Mouse (Mus musculus) thymus, postnatal 14 days (tissue): Measurements from ENCODE around the gene Tapbp.
A peak's percentile ranks its signal among the peaks of the same experiment; 100 is the strongest.
"Not testable (repeated sequence)": the region's sequence is repeated elsewhere in the genome, so short reads cannot be mapped to it uniquely, and the experiment has no call there.

Experiments used
- DNase-seq: peaks from one replicate; pipeline ENCODE4 v3.0.0; 2021

The Tapbp gene

GRCm38 (mm10) chr17:33948090-33948904, 32.6 kb downstream of the Tapbp start:
- DNase-seq = no peak

DNA sequence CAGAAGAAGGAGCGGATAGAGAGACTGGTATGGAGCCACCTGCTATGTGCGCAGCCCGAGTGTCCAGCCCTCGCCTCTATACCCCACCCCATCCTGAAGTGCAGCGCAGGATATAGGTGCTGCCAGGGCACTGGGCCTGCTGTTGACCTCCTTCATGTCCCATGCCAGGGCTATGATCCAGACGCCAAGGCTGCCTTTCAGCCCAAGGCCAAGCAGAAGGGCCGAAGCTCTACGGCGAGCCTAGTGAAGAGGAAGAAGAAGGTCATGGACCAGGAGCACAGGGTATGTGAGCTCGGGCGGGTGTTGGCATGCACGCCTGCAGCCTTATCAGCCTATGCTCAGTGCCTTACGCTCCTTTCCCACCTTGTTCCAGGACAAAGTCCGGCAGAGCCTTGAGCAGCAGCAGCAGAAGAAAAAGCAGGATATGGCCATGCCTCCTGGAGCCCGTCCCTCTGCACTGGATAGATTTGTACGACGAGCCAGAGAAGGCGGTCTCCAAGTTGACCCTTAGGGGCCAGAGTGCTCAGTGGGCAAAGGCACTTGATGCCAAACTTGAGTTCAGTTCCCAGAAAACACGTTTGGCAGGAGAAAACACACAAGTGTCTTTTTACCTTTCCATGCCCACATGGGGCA, 33.3 kb downstream of the Tapbp start:
- DNase-seq = no peak

DNA sequence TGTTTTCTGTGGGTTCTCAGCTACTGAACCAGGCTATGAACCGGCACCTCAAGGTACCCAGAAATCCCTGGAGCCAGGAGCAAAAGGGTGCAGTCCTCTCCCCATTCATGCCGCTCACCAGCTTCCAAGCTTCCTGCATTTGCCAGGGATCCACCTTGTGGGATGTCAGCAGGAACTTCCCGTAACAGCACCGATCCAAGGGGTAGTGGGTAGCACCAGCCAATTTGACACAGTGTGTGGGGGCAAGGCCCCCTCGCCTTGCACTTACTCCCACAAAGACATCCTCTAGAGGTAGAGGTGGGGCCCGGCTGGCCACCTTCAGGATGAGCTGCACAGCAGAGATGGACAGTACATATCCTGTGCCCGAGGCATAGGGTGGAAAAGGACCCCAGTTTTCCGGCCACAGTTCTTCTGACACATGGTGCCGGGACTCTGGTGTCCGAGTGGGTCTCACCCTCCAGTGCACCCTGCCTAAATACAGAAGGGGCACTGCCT, 34.5 kb downstream of the Tapbp start:
- no peak for DNase-seq

- peak; percentile 85 for DNase-seq
Observed at GRCm38 (mm10) chr17:33951021-33951946, 35.6 kb downstream of the Tapbp start, which contains the start of gene B3galt4. TSS of gene B3galt4 (minus strand) at chr17:33951488.

GRCm38 (mm10) chr17:33952015-33952414, 36.3 kb downstream of the Tapbp start:
- not testable (repeated sequence) for DNase-seq

DNA sequence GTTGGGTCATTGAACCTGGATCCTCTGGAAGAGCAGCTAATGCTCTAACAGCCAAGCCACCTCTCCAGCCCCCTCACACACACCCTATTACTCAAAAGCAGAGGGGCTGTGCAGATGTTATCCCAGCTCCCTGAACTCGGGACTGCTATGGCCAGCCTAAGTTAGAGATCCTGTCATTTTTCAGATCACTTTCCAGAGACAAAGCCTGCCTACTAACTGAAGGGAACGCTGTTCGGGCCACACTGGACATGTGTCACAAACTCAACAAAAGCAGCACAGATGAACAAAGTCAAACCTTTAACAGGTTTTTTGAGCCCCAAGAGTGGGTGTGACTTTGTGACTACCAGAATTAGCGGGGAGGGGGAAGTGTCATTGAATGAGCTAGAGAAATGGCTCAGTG, 37.2 kb downstream of the Tapbp start:
- no peak for DNase-seq

DNA sequence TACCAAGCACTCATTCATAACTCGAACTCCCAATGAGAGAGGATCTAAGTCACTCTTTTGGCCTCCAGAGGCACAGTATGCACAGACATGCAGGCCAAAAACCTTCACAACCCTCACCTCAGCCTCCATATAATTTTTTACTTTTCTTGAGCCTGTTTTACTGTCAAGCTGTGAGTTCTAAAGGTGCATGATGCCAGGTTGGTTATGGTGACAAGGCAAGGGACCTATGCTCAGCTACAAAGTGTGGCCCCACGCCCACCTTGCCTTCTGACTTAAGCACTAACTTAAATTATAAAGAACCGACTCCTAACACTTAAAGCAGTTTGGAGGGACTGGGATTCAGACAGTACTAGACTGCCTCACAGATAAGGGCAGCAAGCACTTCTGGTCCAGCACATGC, 37.6 kb downstream of the Tapbp start:
- DNase-seq = no peak

- DNase-seq = no peak
Observed at GRCm38 (mm10) chr17:33953961-33954565, 38.4 kb downstream of the Tapbp start.

DNA sequence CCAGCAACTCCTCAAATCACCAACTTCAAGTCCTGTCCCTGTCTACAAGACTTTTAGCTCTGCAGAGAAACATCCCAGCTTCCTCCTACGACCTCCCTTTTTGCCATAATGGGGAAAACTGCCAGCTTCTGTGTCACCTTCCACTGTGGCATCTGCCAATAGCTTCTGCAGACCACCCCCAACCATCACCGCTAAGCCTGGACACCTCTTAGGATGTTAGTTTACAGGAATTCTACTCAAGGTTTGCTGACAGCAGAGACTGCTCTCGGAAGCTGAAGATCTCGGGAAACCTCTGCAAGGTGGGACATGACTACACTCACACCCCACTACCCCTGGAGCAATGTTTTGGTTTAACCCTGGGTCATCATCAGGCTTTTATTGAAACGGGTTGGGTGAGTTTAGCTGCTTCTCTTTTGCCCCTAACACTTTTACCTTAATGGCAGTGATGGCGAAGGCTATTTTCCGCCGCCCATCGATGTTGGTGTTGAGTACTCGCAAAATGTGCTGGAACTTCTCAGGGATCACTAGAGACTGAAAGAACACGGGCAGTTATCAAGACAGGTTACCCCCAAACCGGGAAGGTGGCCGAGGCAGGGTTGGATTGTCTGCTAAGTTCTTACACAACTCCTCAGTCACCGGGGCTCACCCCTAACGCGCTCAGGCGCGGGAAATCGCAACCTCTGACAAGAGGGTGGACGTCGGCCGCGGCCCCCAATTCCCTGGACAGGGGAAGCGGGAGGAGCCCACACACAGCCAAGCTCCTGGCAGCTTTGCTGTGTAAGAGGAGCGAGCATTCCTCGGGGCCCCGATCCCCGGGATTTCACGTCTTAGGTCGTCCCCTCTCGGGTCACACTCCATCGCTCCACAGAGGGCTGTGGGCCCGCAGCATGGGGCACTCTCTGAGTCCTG, 39.2 kb downstream of the Tapbp start:
- no peak for DNase-seq

DNA sequence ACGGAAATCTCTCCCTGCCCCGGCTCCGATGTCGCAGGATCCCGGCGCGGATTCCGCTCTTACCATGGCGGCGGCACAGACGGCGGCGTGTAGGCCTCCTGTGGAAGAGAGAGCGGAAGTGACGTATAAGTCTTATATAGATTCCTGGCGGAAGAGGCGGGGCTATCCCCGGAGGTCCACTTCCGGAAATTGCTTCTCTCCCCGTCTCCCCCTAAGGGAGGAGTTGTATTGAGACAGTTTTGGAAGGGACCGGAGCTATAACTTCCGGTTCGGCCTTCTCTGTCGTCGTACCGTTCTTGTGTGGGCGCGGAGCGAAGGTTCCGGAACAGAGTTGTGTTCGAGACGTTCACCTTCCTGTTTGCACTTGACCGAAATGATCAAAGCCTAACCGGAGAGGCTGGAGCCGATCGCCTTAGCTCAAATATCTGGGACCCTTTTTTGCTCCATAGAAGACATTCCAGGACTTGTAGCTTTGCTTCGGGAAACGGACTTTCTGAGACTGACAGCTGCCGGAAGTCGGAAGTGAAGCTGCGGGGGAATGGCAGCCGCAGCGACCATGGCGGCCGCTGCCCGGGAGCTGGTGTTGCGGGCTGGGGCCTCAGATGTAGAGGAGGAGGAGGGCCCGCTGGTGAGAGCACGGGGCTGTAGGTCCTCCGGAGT, 40.0 kb downstream of the Tapbp start, which contains the start of the genes Vps52 and Rps18:
Gene Vps52, plus strand, starts transcription at position 258 of the 660 bp plus-strand sequence.
Gene Rps18, minus strand, starts transcription at position 447 of the 660 bp plus-strand sequence.
- peak; percentile 97 for DNase-seq

DNA sequence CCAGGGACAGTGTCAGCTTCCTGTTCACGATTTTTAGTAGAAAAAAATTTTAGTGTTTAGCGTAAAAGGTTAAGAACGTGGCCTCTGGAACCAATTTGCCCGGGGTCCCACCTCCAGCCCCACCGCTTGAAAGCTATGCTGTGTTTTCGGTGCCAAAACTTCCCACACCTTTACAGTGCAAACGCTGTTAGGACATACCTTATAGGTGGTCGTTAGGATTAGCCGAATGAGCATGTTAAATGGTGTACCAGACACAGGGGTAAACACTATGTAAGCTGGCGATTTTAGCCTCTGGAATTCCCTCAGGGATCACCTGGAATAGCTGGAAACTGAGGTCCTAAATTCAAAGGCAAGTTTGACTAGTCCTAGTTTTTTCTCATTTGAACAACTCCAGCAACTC, 40.6 kb downstream of the Tapbp start:
- DNase-seq = no peak

- no peak for DNase-seq
Observed at GRCm38 (mm10) chr17:33957493-33957892, 41.8 kb downstream of the Tapbp start.

DNA sequence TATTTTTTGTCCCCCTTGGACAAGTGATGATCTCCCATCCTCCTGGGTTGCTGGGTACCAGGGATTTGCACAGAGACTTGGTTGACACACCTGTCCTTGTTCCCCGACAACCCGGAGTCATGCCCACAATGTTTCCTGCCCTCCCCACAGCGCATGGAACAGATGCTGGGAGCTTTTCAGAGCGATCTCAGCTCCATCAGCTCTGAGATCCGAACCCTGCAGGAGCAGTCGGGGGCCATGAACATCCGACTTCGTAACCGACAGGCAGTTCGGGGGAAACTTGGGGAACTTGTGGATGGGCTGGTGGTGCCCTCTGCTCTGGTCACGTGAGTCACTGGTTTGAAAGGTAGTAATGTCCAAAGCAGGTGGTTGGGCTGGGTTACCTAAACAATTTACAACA, 42.8 kb downstream of the Tapbp start:
- no peak for DNase-seq

DNA sequence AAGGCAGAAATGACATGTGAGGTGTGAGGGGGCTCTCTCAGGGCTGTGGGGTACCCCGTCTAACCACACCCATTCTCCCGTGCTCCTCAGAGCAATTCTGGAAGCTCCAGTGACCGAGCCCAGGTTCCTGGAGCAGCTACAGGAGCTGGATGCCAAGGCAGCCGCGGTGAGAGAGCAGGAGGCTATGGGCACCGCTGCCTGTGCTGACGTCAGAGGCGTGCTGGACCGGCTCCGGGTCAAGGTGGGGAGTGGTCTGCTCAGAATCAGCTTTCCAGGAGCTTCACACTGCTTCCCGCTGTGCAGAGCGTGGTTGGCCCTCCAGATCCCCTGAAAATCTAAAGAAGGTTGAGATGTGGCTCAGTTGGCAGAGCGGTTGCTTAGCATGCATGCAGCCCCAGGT, 43.4 kb downstream of the Tapbp start:
- DNase-seq = no peak

DNA sequence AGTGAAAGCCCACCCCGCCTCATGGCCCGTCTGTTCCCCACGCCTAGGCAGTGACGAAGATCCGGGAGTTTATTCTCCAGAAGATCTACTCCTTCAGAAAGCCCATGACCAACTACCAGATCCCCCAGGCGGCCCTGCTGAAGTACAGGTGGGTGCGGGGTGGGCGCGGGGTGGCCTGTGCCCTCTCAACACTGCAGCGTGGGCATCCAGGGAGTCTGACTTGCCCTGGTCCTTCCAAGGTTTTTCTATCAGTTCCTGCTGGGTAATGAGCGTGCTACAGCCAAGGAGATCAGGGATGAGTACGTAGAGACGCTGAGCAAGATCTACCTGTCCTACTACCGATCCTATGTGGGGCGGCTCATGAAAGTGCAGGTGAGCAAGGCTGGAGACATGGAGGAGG, 44.2 kb downstream of the Tapbp start:
- peak; percentile 6 for DNase-seq

DNA sequence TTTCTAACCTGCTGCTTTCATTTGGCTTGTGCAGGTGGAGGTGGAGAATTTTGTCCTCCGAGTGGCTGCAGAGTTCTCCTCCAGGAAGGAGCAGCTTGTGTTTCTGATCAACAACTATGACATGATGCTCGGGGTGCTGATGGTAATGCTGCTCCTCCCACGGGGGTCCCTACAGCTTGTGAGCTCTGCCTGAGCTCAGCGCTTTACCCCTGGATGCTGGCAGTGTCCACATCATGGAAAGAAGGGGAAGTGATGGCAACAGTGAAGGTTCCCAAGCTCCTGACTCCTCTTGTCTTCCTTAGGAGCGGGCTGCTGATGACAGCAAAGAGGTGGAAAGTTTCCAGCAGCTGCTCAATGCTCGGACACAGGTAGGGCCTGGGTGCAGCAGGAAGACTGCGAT, 47.2 kb downstream of the Tapbp start:
- DNase-seq = peak; percentile 2

GRCm38 (mm10) chr17:33965082-33965845, 49.6 kb downstream of the Tapbp start:
- no peak for DNase-seq

GRCm38 (mm10) chr17:33965846-33966550, 50.3 kb downstream of the Tapbp start:
- DNase-seq = no peak

DNA sequence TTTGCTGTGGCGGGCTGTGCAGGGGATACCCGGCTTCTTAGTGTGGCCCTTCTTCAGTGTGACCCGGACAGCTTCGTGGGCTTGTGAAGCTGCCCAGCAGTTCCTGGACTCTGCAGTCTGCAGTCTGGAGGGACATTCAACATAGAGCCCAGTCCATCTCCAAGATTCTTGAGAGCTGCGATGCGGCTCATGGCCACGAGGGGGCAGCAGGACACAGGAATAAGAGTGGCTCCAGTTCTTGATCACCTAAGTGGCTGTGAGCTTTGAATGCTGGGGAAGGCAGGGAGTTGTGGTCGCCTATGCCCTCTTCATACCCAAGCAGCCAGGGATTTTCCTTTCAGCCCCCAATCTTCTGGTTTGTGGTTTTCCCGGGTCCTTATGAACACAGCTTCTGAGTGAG, 52.8 kb downstream of the Tapbp start:
- DNase-seq = peak; percentile 79
